Mouse (Mus musculus): ENCODE data around the gene Olfr459. TPM values are rescaled to one million over a fixed set of nuclear protein-coding genes. Genes with fewer than 3 reads are reported as not detected.
A peak's percentile ranks its signal among the peaks of the same experiment; 100 is the strongest.

Olfr459 gene
- total RNA-seq (2017): not detected in 2 replicates

- ATAC-seq (replicated peaks in 1 of 2; ENCODE audit: insufficient read depth in 1 of 2, low FRiP score in 2 of 2, low TSS enrichment in 1 of 2, low read depth in 1 of 2, poor library complexity in 2 of 2, severe bottlenecking in 2 of 2): no peak
These were observed at the start of gene Olfr459 for GRCm38 (mm10) chr6:41775077-41775476. Olfr459 (minus strand) TSS chr6:41775177.

- no peak for ATAC-seq (replicated peaks in 1 of 2; ENCODE audit: insufficient read depth in 1 of 2, low FRiP score in 2 of 2, low TSS enrichment in 1 of 2, low read depth in 1 of 2, poor library complexity in 2 of 2, severe bottlenecking in 2 of 2)
These were observed 49.1 kb upstream of the Olfr459 start for GRCm38 (mm10) chr6:41824086-41824485.

GRCm38 (mm10) chr6:41786700-41787099 lies 11.7 kb upstream of the Olfr459 start:
- no peak for ATAC-seq (replicated peaks in 1 of 2; ENCODE audit: insufficient read depth in 1 of 2, low FRiP score in 2 of 2, low TSS enrichment in 1 of 2, low read depth in 1 of 2, poor library complexity in 2 of 2, severe bottlenecking in 2 of 2)

GRCm38 (mm10) chr6:41775721-41776120 lies 744 bp upstream of the Olfr459 start:
- ATAC-seq (replicated peaks in 1 of 2; ENCODE audit: insufficient read depth in 1 of 2, low FRiP score in 2 of 2, low TSS enrichment in 1 of 2, low read depth in 1 of 2, poor library complexity in 2 of 2, severe bottlenecking in 2 of 2): no peak

- ATAC-seq (replicated peaks in 1 of 2; ENCODE audit: insufficient read depth in 1 of 2, low FRiP score in 2 of 2, low TSS enrichment in 1 of 2, low read depth in 1 of 2, poor library complexity in 2 of 2, severe bottlenecking in 2 of 2): peak; percentile 58 to 59; a peak in 2 of 4 replicates
These were observed 5.1 kb downstream of the Olfr459 start for GRCm38 (mm10) chr6:41769872-41770271.

GRCm38 (mm10) chr6:41764306-41764705 lies 10.7 kb downstream of the Olfr459 start:
- no peak for ATAC-seq (replicated peaks in 1 of 2; ENCODE audit: insufficient read depth in 1 of 2, low FRiP score in 2 of 2, low TSS enrichment in 1 of 2, low read depth in 1 of 2, poor library complexity in 2 of 2, severe bottlenecking in 2 of 2)

- no peak for ATAC-seq (replicated peaks in 1 of 2; ENCODE audit: insufficient read depth in 1 of 2, low FRiP score in 2 of 2, low TSS enrichment in 1 of 2, low read depth in 1 of 2, poor library complexity in 2 of 2, severe bottlenecking in 2 of 2)
These were observed 12.6 kb downstream of the Olfr459 start for GRCm38 (mm10) chr6:41762370-41762757.

- ATAC-seq (replicated peaks in 1 of 2; ENCODE audit: insufficient read depth in 1 of 2, low FRiP score in 2 of 2, low TSS enrichment in 1 of 2, low read depth in 1 of 2, poor library complexity in 2 of 2, severe bottlenecking in 2 of 2): peak; percentile 77 to 78; a peak in 3 of 4 replicates
These were observed 13.1 kb downstream of the Olfr459 start for GRCm38 (mm10) chr6:41761702-41762369.

GRCm38 (mm10) chr6:41759618-41760017 lies 15.4 kb downstream of the Olfr459 start:
- no peak for ATAC-seq (replicated peaks in 1 of 2; ENCODE audit: insufficient read depth in 1 of 2, low FRiP score in 2 of 2, low TSS enrichment in 1 of 2, low read depth in 1 of 2, poor library complexity in 2 of 2, severe bottlenecking in 2 of 2)

GRCm38 (mm10) chr6:41758421-41758820 lies 16.6 kb downstream of the Olfr459 start:
- ATAC-seq (replicated peaks in 1 of 2; ENCODE audit: insufficient read depth in 1 of 2, low FRiP score in 2 of 2, low TSS enrichment in 1 of 2, low read depth in 1 of 2, poor library complexity in 2 of 2, severe bottlenecking in 2 of 2): no peak

- no peak for ATAC-seq (replicated peaks in 1 of 2; ENCODE audit: insufficient read depth in 1 of 2, low FRiP score in 2 of 2, low TSS enrichment in 1 of 2, low read depth in 1 of 2, poor library complexity in 2 of 2, severe bottlenecking in 2 of 2)
These were observed 17.8 kb downstream of the Olfr459 start for GRCm38 (mm10) chr6:41757199-41757598.

GRCm38 (mm10) chr6:41754626-41755025 lies 20.4 kb downstream of the Olfr459 start:
- no peak for ATAC-seq (replicated peaks in 1 of 2; ENCODE audit: insufficient read depth in 1 of 2, low FRiP score in 2 of 2, low TSS enrichment in 1 of 2, low read depth in 1 of 2, poor library complexity in 2 of 2, severe bottlenecking in 2 of 2)

GRCm38 (mm10) chr6:41744664-41745392 lies 30.1 kb downstream of the Olfr459 start:
- ATAC-seq (replicated peaks in 1 of 2; ENCODE audit: insufficient read depth in 1 of 2, low FRiP score in 2 of 2, low TSS enrichment in 1 of 2, low read depth in 1 of 2, poor library complexity in 2 of 2, severe bottlenecking in 2 of 2): no peak

- no peak for ATAC-seq (replicated peaks in 1 of 2; ENCODE audit: insufficient read depth in 1 of 2, low FRiP score in 2 of 2, low TSS enrichment in 1 of 2, low read depth in 1 of 2, poor library complexity in 2 of 2, severe bottlenecking in 2 of 2)
These were observed 33.9 kb downstream of the Olfr459 start for GRCm38 (mm10) chr6:41741101-41741500.

GRCm38 (mm10) chr6:41734719-41735470 lies 40.1 kb downstream of the Olfr459 start:
- ATAC-seq (replicated peaks in 1 of 2; ENCODE audit: insufficient read depth in 1 of 2, low FRiP score in 2 of 2, low TSS enrichment in 1 of 2, low read depth in 1 of 2, poor library complexity in 2 of 2, severe bottlenecking in 2 of 2): no peak

- ATAC-seq (replicated peaks in 1 of 2; ENCODE audit: insufficient read depth in 1 of 2, low FRiP score in 2 of 2, low TSS enrichment in 1 of 2, low read depth in 1 of 2, poor library complexity in 2 of 2, severe bottlenecking in 2 of 2): peak; percentile 62 to 65; a peak in 3 of 4 replicates
These were observed 46.9 kb downstream of the Olfr459 start for GRCm38 (mm10) chr6:41727989-41728609.

GRCm38 (mm10) chr6:41721430-41721829 lies 53.5 kb downstream of the Olfr459 start:
- no peak for ATAC-seq (replicated peaks in 1 of 2; ENCODE audit: insufficient read depth in 1 of 2, low FRiP score in 2 of 2, low TSS enrichment in 1 of 2, low read depth in 1 of 2, poor library complexity in 2 of 2, severe bottlenecking in 2 of 2)
